Mouse (Mus musculus): ENCODE results near the gene Rad23a.
A peak's percentile ranks its signal among the peaks of the same experiment; 100 is the strongest.

The Rad23a gene

DNA sequence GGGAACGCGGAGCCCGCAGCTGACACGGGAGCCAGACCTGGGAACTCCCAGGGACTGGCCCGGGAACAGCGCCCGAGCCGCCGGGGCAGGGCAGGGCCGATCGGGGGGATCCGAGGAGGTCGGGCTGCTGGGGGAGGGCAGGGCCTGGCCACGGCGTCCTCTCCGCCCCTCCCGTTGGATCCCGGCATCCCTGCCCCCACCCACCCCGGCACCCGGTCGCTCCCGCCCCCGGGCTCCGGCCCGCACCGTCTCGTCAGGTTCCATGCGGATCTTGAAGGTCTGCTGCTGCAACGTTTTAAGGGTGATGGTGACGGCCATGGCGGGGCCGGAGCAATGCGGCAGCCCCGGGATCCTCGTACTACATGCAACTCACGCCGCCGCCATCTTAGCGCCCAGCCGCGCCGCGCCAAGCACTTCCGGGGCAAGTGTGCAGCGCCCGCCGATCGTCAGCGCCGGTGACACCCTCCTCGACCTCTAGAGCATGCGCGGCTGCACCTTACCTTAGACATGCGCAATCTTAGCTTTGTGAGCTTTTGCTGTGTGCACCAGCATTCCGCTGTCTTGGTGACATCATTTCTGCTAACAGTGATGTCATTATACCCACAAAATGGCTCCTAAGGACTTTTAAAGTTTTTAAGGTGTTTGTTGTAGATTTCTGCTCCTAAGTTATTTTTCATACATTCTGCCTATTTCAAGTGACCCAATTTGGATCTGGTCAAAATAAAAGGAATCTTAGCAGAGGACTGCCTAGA is at the start of gene Rad23a:
Gene Rad23a, minus strand, starts transcription at position 418 of the 752 bp plus-strand sequence.
- DNase-seq (ENCODE audit: low read depth, low spot score), result peak; percentile 92

DNA sequence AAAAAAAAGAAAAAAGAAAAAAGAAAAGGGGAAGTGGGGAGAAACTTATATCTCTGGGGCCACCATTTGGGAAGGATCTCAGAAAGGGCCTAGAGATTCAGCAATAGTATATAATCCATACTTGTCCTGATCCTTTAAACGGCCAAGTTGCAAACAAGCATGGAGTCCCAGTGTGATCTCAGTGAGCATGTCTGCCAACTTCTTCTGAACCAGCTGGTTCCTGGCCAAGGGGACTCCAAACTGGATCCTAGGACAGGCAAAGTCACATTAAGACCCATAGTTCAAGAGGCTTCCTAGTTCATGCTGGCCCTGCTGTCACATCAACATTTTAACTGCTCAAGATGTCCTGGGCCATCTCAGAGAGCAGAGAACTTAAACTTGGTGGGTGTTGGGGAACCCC is 48.7 kb upstream of the Rad23a start:
- no peak for DNase-seq (ENCODE audit: low read depth, low spot score)

- DNase-seq (ENCODE audit: low read depth, low spot score), result no peak
These were observed 47.8 kb upstream of the Rad23a start for GRCm38 (mm10) chr8:84888280-84888679.

GRCm38 (mm10) chr8:84884728-84885127 is 44.3 kb upstream of the Rad23a start:
- DNase-seq (ENCODE audit: low read depth, low spot score), result no peak

- DNase-seq (ENCODE audit: low read depth, low spot score), result no peak
These were observed 38.5 kb upstream of the Rad23a start for GRCm38 (mm10) chr8:84878915-84879314.

- no peak for DNase-seq (ENCODE audit: low read depth, low spot score)
These were observed 37.0 kb upstream of the Rad23a start for GRCm38 (mm10) chr8:84877297-84878035.

DNA sequence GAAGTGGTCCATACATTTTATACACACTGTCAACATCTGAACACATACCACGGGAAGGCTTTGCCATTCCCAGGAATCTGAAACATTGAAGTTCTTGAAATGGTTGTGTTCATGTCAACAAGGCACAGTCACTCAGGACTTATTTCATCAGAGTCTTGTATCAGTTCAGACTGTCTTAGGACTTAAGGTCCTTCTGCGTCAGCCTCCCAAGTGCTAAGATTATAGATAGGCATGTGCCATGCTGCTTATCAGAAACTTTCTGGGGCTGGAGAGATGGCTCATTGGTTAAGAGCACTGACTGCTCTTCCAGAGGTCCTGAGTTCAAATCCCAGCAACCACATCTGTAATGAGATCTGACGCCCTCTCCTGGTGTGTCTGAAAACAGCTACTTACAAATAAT is 33.9 kb upstream of the Rad23a start:
- DNase-seq (ENCODE audit: low read depth, low spot score), result no peak

- DNase-seq (ENCODE audit: low read depth, low spot score), result no peak
These were observed 32.6 kb upstream of the Rad23a start for GRCm38 (mm10) chr8:84873016-84873415.

DNA sequence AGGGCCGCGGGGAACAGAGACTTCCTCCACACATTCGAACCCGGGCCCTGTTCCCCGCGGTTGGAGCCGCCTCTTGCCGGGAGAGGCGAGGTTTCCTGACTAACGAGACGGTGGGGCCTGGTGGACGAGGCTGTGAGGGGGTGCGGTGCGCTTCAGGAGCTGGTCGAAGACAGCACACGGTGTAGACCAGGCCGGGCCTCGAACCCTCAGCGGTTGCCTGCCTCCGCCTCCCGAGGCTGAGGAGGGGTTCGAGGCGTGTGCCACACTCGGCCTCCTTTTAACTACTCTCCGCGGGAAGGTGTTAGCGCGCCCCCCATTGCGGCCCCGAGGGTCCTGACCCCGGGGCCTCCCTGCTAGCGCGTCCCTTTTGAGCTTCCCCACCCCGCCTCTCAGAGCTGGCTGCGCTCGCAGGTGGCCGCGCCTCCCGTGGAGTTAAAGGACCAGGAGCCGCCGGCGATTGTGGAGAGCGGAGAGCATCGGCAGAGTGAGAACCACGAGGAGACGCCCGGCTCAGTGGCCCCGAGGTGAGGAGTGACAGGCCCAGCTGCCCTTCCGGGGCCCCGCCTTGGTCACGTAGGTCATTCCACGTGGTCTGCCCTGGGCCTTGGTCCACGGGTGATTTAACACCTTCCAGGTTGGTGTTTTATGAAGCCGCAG is 32.0 kb upstream of the Rad23a start:
- DNase-seq (ENCODE audit: low read depth, low spot score), result no peak

- DNase-seq (ENCODE audit: low read depth, low spot score), result peak; percentile 67
These were observed 31.2 kb upstream of the Rad23a start, which contains the start of gene Syce2 for GRCm38 (mm10) chr8:84871376-84872308. Gene Syce2 (plus strand): TSS chr8:84872111.

GRCm38 (mm10) chr8:84856864-84857441 is 16.5 kb upstream of the Rad23a start, which contains the start of gene Farsa:
Gene Farsa (plus strand): TSS chr8:84856989.
- peak; percentile 95 for DNase-seq (ENCODE audit: low read depth, low spot score)

GRCm38 (mm10) chr8:84856434-84856833 is 16.0 kb upstream of the Rad23a start:
- DNase-seq (ENCODE audit: low read depth, low spot score), result no peak

DNA sequence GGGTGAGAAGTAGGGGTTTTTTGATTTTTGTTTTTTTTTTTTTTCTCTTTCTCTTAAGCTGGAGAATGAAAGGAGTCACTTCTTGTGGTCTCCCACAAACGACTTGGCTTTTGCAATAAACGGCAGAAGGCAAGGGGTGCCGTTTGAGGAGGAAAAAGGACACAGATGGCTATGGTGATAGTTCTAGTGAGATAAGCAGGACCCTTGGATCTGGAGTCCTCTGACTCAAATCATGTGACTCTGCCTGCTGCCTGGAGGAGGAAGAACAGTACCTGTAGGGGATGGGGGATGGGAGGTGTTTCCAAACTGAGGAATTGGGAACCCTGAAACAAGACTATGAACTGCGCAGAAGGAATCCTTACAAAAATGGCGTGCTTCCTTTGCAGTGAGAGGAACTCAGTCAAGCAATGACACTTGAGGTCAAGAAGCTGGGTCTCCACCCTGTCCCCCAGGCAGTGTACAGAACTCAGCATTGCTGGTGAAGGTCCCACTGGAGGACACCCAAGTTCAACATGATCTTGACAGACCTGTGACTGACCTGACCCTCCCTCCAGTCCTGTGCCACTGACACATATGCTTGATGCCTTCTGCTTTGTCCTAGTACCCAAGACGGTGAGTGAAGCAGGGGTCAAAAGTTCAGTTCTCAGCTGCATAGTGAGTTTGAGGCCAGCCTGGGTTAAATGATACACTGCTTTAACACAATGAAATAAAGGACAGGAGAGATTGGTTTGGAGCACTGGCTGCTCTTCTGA is 7.4 kb upstream of the Rad23a start:
- DNase-seq (ENCODE audit: low read depth, low spot score), result no peak

- peak; percentile 99 for DNase-seq (ENCODE audit: low read depth, low spot score)
These were observed 6.5 kb upstream of the Rad23a start, which contains the start of gene Calr for GRCm38 (mm10) chr8:84846722-84847572. Gene Calr (minus strand): TSS chr8:84846934.

DNA sequence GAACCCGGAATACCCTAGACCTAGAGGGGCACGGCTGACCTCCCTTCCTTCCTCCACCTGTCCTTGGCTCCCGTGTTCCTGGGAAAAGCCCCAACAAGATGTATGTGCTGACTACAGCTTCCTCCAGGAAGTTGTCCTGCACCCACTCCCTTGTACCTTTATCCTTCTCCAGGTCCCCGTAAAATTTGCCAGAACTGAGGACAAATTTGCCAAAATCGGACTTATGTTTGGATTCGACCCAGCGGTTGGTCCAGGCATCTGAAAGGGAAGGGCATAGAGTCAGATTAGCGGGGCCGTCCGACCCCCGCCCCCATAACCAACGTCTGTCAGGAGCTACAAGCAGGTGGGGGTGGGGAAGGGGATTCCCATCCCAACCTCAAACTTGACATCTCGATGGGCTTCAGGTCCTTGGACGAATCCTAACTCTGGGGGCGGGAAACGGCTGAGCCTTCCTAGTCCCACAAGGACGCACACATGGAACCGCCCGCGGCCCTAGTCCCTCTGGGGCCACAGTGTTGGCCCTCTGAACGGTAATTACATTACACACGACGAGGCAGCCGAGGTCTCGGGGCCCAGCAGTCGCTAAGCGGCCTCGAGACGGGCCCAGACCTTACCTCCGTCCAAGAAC is 5.7 kb upstream of the Rad23a start:
- no peak for DNase-seq (ENCODE audit: low read depth, low spot score)

- DNase-seq (ENCODE audit: low read depth, low spot score), result no peak
These were observed 5.1 kb upstream of the Rad23a start for GRCm38 (mm10) chr8:84845355-84846093.

DNA sequence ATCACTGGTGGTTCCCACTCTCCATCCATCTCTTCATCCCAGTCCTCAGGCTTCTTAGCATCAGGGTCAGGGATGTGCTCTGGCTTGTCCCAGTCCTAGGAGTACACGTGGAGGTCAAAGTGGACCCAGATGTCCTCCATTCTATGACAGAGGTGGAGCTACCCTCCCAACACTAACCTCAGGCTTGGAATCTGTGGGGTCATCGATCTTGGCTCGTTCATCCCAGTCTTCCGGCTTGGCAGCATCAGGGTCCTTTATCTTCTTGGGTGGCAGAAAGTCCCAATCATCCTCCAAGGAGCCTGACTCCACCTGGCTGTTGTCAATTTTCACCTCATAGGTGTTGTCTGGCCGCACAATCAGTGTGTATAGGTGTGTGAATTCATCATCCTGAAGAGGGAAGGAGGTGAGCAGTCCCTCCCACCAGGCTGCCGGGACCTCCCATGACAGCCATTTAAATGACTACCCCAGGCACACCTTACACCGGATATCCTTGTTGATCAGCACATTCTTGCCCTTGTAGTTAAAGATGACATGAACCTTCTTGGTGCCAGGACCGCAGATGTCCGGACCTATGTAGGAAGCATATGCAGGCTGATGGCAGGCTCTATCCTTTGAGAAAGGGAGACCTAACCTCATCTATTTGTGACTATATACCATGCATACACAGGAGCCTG is 4.1 kb upstream of the Rad23a start:
- DNase-seq (ENCODE audit: low read depth, low spot score), result no peak
